Mouse (Mus musculus) midbrain, postnatal 0 days (tissue): Measurements from ENCODE around the gene Macrod1. TPM values are rescaled to one million over a fixed set of nuclear protein-coding genes. Genes with fewer than 3 reads are reported as not detected.

Experiments
- ATAC-seq: fragments of 200-750 bp; cut with Nextera tagmentation; 2 replicates; pipeline ENCODE4 v1.8.0; 2017; ENCODE audit warnings: moderate number of reproducible peaks, mild to moderate bottlenecking, moderate TSS enrichment, moderate library complexity; ENCODE audit not compliant: low FRiP score
- DNase-seq: peaks from one replicate; pipeline ENCODE4 v3.0.0-alpha.2; 2015; ENCODE audit warnings: low spot score
- H3K27ac ChIP-seq: fragments of 300-500 bp; sonication (generic); 2 replicates; pipeline ENCODE4 v1.5.1; 2014; ENCODE audit warnings: low read depth, mild to moderate bottlenecking, low read length, mixed read lengths
- H3K27me3 ChIP-seq: fragments of 300-500 bp; sonication (generic); 2 replicates; pipeline ENCODE4 v1.6.1; 2014; ENCODE audit warnings: low read length, control low read depth, mixed read lengths; ENCODE audit not compliant: insufficient read depth
- H3K36me3 ChIP-seq: fragments of 300-500 bp; sonication (generic); 2 replicates; pipeline ENCODE4 v1.6.1; 2014; ENCODE audit warnings: low read length, control low read depth, mixed read lengths; ENCODE audit not compliant: insufficient read depth
- H3K4me1 ChIP-seq: fragments of 300-500 bp; sonication (generic); 2 replicates; pipeline ENCODE4 v1.6.1; 2014; ENCODE audit warnings: mild to moderate bottlenecking, control low read depth, antibody characterized with exemption, low read length, mixed read lengths; ENCODE audit not compliant: insufficient read depth
- H3K4me2 ChIP-seq: fragments of 300-500 bp; sonication (generic); 2 replicates; pipeline ENCODE4 v1.6.1; 2014; ENCODE audit warnings: low read depth, mild to moderate bottlenecking, low read length, mixed read lengths; ENCODE audit not compliant: poor library complexity, severe bottlenecking
- H3K4me3 ChIP-seq: fragments of 300-500 bp; sonication (generic); 2 replicates; pipeline ENCODE4 v1.5.1; 2014; ENCODE audit warnings: low read depth, mild to moderate bottlenecking, low read length, moderate library complexity
- H3K9ac ChIP-seq: fragments of 300-500 bp; sonication (generic); replicated peaks from 2 replicates; pipeline ENCODE4 v1.6.1; 2014; ENCODE audit warnings: mild to moderate bottlenecking, low read length, moderate library complexity, mixed read lengths; ENCODE audit not compliant: poor library complexity, severe bottlenecking
- H3K9me3 ChIP-seq: fragments of 300-500 bp; sonication (generic); 2 replicates; pipeline ENCODE4 v1.6.1; 2016; ENCODE audit warnings: low read length, control low read depth
- CTCF ChIP-seq: IDR thresholded peaks from 2 replicates; pipeline ENCODE4 v1.5.1; 2016; ENCODE audit warnings: antibody characterized with exemption, mild to moderate bottlenecking
- WGBS: fragments of 180-500 bp; shearing (Covaris S2); extraction: QIAGEN DNeasy Blood & Tissue Kit; methylation state at CpG from one replicate; pipeline ENCODE4 v1.1.7; 2014; 5-methylcytosine and 5-hydroxymethylcytosine counted together
- polyA plus RNA-seq: library from polyadenylated mRNA; unstranded; fragments of >200 nt; fragmentation: Nextera tagmentation; extraction: Ambion mirVana; gene quantifications from 2 replicates; pipeline ENCODE4 v1.2.1, GENCODE M21; 2015
- total RNA-seq: library from RNA; depleted of rRNA; stranded (reverse); fragments of >200 nt; gene quantifications from 2 replicates; pipeline ENCODE4 v1.2.3, GENCODE M21; 2014

The Macrod1 gene
- total and polyA plus RNA-seq, 2 experiments from 2014 or later, result 1.4 to 6.2 TPM

DNA sequence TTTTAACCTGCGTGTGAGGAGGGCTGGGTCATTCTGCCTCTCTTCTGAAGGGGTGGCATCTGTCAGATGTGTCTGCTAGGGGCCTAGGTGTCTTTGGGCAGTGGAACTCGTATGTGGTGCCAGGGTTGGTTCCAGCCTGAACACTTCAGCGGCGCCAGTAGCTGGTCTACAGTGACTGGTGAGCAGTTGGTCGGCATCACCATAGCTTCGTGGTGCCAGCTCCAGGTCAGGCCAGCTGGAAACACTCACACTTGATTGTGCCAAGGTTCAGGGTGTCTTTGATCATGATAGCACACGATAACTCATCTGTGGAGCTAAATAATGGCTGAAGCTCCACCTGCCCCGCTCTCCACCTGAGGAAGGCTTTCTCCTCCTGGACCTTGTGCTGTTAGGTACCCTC lies 6.3 kb downstream of the Macrod1 start:
- Histone ChIP-seq H3K27me3 (no peaks in the 10 kb centered on the region), H3K4me2 (no peak overlapping the region), H3K27ac (no peak overlapping the region), H3K9ac (no peak overlapping the region), H3K9me3 (no peaks in the 10 kb centered on the region), H3K4me1 (peaks cover 6% of the 10 kb centered on the region; the same call in 1 of the 2 replicates), H3K36me3 (no peaks in the 10 kb centered on the region), H3K4me3 (no peak overlapping the region)
- no peak for TF ChIP-seq CTCF
- no peak for DNase-seq
- ATAC-seq, result no peak
- WGBS, result 90% methylated on average over 8 of the region's 8 CpGs

DNA sequence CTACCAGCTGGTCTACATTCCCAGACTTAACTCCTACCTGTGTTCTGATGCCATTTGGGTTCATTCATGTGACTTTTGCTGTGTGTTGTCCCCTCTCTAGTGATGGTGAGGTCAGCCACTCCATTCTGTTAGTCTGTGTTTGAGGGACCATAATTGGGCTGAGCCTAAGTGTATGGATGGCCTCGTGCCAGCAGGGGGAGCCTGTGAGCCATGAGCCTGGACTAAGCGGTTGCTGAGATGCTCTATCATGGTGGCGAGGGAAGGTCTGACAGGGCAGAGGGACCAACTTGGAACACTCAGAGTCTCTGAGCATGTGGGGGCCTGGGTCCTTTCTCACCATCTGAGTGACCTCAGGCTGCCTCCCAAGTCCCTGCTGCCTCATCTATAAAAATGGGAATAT lies 8.0 kb downstream of the Macrod1 start:
- DNase-seq (peak; percentile 88), ATAC-seq (peak; percentile 54; the same call in 1 of the 2 replicates)
- no peak overlapping the region for H3K9ac ChIP-seq
- no peak overlapping the region for H3K4me3 ChIP-seq
- no peak overlapping the region for H3K4me2 ChIP-seq
- WGBS, result 2% methylated on average over 3 of the region's 3 CpGs
- H3K9me3 ChIP-seq, result no peaks in the 10 kb centered on the region
- H3K4me1 ChIP-seq, result peaks cover 10% of the 10 kb centered on the region; the same call in 1 of the 2 replicates
- H3K27ac ChIP-seq, result no peak overlapping the region
- H3K27me3 ChIP-seq, result no peaks in the 10 kb centered on the region
- H3K36me3 ChIP-seq, result no peaks in the 10 kb centered on the region
- peak; percentile 100 for TF ChIP-seq CTCF

DNA sequence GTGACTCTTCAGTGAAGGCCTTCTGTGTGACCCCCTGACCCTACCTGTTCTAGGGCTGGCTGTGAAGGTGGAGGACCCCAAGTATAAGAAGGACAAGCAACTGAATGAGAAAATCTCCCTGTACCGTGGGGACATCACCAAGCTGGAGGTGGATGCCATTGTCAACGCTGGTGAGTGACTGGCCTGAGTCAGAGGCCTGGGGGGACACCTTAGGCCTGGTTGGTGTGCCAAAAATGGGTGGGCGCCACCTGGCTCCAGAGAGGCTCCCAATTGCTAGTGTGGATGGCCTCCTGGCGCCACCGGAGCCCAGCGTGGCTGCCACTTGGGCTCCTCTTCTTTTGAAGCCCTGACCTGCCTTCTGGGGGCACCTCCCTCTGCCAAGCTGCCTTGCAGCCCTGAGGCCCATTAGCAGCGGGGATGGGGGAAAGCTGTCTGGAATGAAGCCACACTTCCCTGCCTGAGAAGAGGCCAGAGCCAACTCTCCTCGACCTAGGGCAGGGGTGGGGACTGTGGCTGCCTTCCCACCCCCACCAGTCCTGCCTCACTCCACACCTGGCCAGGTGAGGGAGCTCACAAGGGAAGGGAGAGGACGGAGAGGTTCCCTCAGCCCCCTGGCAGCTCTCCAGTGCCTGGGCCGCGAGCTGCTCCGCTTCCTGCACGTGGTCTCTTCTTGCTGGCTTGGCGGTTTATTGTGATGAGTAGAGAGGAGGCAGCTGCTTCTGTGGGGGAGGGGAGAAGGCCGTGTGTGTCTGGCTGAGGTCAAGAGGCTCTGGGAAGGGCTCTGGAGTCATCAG lies 9.6 kb downstream of the Macrod1 start:
- no peaks in the 10 kb centered on the region for H3K36me3 ChIP-seq
- TF ChIP-seq CTCF, result no peak
- DNase-seq (peak; percentile 56), ATAC-seq (no peak)
- no peaks in the 10 kb centered on the region for H3K27me3 ChIP-seq
- no peak overlapping the region for H3K4me3 ChIP-seq
- H3K9ac ChIP-seq, result 0 out of 2 replicates have a peak overlapping the region, but pooled peaks have one; percentile 13
- H3K27ac ChIP-seq, result no peak overlapping the region
- WGBS, result 30% methylated on average over 14 of the region's 15 CpGs
- no peaks in the 10 kb centered on the region for H3K9me3 ChIP-seq
- peak overlapping the region; percentile 6; the same call in 1 of the 2 replicates for H3K4me2 ChIP-seq
- H3K4me1 ChIP-seq, result peaks cover 10% of the 10 kb centered on the region; the same call in 1 of the 2 replicates

DNA sequence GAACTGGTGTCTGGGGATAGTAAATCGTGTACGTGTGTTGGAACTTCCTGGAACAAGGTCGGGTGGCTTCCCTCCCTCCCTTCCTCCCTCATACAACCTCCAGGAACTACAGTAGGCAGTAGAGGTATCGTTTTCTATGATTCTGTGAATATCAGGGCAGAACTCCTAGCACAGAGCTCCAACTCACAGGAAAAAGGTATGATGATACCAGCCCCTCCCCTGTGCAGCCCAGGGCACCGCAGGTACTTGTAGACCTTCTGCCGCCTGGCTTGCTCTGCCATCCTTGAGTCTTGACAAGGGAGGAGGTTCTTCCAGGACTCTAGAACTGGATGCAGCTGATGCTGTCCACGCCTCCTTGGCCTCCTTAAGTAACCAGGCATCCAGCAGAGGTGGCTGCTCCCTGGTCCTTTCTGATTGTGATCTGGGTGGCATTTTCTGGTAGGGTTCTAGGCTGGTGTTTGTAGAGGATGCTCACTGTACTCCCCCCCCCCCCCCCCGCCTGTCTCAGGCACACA lies 10.3 kb downstream of the Macrod1 start:
- no peak for TF ChIP-seq CTCF
- ATAC-seq, result no peak

DNA sequence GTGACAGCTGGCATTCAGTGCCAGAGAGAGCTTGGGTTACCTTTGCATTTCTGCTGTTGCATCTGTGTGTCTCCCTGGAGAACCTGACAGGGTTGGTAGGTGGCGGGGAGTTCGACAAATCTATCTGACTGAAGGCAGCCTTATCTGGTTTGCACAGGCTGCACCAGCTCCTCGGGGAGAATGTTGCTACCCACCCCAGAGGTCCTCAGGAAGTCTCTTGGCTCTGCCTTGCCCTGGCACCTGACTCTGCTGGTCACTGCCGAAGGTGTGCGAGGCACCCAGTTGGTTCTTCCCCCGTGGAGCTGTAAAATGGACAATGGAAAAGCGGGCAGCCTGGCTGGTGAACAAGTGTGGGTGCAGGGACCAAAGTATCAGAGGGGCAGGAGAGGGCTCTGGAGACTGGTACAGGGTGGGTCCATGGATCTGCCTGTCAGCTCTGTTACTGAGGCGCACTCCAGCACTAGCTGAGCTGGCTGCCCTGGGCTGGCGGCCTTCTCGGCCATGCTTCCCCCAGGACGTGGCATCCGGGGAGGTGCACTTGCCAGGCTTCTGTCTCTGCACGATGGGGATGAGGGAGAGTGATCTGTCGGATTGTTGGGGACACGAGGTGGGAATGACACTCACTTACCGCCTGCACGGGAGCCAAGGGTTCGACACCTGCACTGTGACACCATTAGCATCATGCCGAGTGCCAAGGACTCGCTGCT lies 10.9 kb downstream of the Macrod1 start:
- 52% methylated on average over 20 of the region's 20 CpGs for WGBS

More for the DNA sequence above, 10.3 kb downstream of the Macrod1 start:
- H3K4me2 ChIP-seq, result no peak overlapping the region
- H3K27me3 ChIP-seq, result no peaks in the 10 kb centered on the region
- H3K4me1 ChIP-seq, result peaks cover 10% of the 10 kb centered on the region; the same call in 1 of the 2 replicates
- H3K9ac ChIP-seq, result no peak overlapping the region
- no peak overlapping the region for H3K27ac ChIP-seq
- 44% methylated on average over 7 of the region's 8 CpGs for WGBS
- no peak overlapping the region for H3K4me3 ChIP-seq
- DNase-seq, result no peak
- H3K36me3 ChIP-seq, result no peaks in the 10 kb centered on the region
- H3K9me3 ChIP-seq, result no peaks in the 10 kb centered on the region

More for the DNA sequence above, 10.9 kb downstream of the Macrod1 start:
- 0 out of 2 replicates have a peak, but pooled peaks cover 5% of the 10 kb centered on the region for H3K27me3 ChIP-seq
- H3K36me3 ChIP-seq, result no peaks in the 10 kb centered on the region
- no peak for DNase-seq
- no peaks in the 10 kb centered on the region for H3K9me3 ChIP-seq
- H3K9ac ChIP-seq, result no peak overlapping the region
- H3K27ac ChIP-seq, result no peak overlapping the region
- H3K4me3 ChIP-seq, result no peak overlapping the region
- H3K4me1 ChIP-seq, result peaks cover 10% of the 10 kb centered on the region; the same call in 1 of the 2 replicates
- no peak for TF ChIP-seq CTCF
- 0 out of 2 replicates have a peak, but pooled peaks have one; percentile 1 for ATAC-seq
- no peak overlapping the region for H3K4me2 ChIP-seq
